Mouse (Mus musculus): ENCODE data around the gene Hikeshi.

Gene Hikeshi

GRCm38 (mm10) chr7:89913432-89914158 lies 27.4 kb downstream of the Hikeshi start:
- peak; percentile 3 for DNase-seq (ENCODE audit: low spot score)

- DNase-seq (ENCODE audit: low spot score): no peak
Observed at GRCm38 (mm10) chr7:89912356-89912755, 28.6 kb downstream of the Hikeshi start.

- no peak for DNase-seq (ENCODE audit: low spot score)
Observed at GRCm38 (mm10) chr7:89909711-89910110, 31.3 kb downstream of the Hikeshi start.

- no peak for DNase-seq (ENCODE audit: low spot score)
Observed at GRCm38 (mm10) chr7:89908899-89909621, 31.9 kb downstream of the Hikeshi start.

GRCm38 (mm10) chr7:89908421-89908820 lies 32.6 kb downstream of the Hikeshi start:
- DNase-seq (ENCODE audit: low spot score): no peak

- DNase-seq (ENCODE audit: low spot score): peak; percentile 83
Observed at GRCm38 (mm10) chr7:89907950-89908349, 33.1 kb downstream of the Hikeshi start.

- no peak for DNase-seq (ENCODE audit: low spot score)
Observed at GRCm38 (mm10) chr7:89903442-89904343, 37.3 kb downstream of the Hikeshi start, which contains the start of gene Ccdc81. Gene Ccdc81 (minus strand): TSS chr7:89903629.

GRCm38 (mm10) chr7:89903007-89903406 lies 38.0 kb downstream of the Hikeshi start:
- no peak for DNase-seq (ENCODE audit: low spot score)

- no peak for DNase-seq (ENCODE audit: low spot score)
Observed at GRCm38 (mm10) chr7:89891856-89892255, 49.1 kb downstream of the Hikeshi start.

- no peak for DNase-seq (ENCODE audit: low spot score)
Observed at GRCm38 (mm10) chr7:89891412-89891811, 49.6 kb downstream of the Hikeshi start.

GRCm38 (mm10) chr7:89884551-89884950 lies 56.5 kb downstream of the Hikeshi start:
- no peak for DNase-seq (ENCODE audit: low spot score)

- peak; percentile 58 for DNase-seq (ENCODE audit: low spot score)
Observed at GRCm38 (mm10) chr7:89879686-89880085, 61.3 kb downstream of the Hikeshi start.

Data from adipocyte (in vitro differentiated cells).